Mouse (Mus musculus): ENCODE measurements around the gene Map7. TPM values are rescaled to one million over a fixed set of nuclear protein-coding genes. Genes with fewer than 3 reads are reported as not detected.

The Map7 gene
- total RNA-seq, 1 experiment = 35.2 TPM

GRCm38 (mm10) chr10:20171756-20172155, 23.5 kb downstream of the Map7 start:
- Histone ChIP-seq H3K4me1 (ENCODE audit: control insufficient read depth in 2 of 2, insufficient read depth in 2 of 2, low read length in 2 of 2, poor library complexity in 1 of 2) (peaks cover 11 to 22% of the 10 kb centered on the region in 2 experiments), H3K9ac (ENCODE audit: insufficient read depth, low read depth, low read length, poor library complexity, severe bottlenecking) (no peak overlapping the region), H3K4me3 (ENCODE audit: insufficient read depth in 1 of 2, low read depth in 1 of 2, low read length in 2 of 2, poor library complexity in 1 of 2, severe bottlenecking in 1 of 2) (no peak overlapping the region), H3K36me3 (ENCODE audit: control insufficient read depth, insufficient read depth, low read length, poor library complexity, severe bottlenecking) (no peaks in the 10 kb centered on the region; the same call in 1 of the 2 replicates), H3K27ac (ENCODE audit: insufficient read depth, low read depth, low read length, poor library complexity, severe bottlenecking) (no peak overlapping the region), H3K9me3 (ENCODE audit: control insufficient read depth, insufficient read depth, low read depth, low read length) (no peaks in the 10 kb centered on the region)
- no peak for TF ChIP-seq ZNF384 (IDR thresholded peaks at IDR 0.05; ENCODE audit: low read depth, low read length)
- no peak for TF ChIP-seq MAFK (IDR thresholded peaks at IDR 0.05; ENCODE audit: insufficient read depth, low read depth, low read length)
- TF ChIP-seq ZC3H11A (IDR thresholded peaks at IDR 0.05; ENCODE audit: borderline replicate concordance, low read depth, low read length) = no peak
- no peak for DNase-seq (ENCODE audit: low read depth, low spot score)
- in situ Hi-C loops (cut with MboI; ENCODE audit: low sequenced_read_pairs in 2 of 2, unreplicated experiment in 2 of 2) = no loop called here

GRCm38 (mm10) chr10:20173733-20174132, 25.5 kb downstream of the Map7 start:
- Histone ChIP-seq H3K9ac (ENCODE audit: insufficient read depth, low read depth, low read length, poor library complexity, severe bottlenecking) (no peak overlapping the region), H3K4me3 (ENCODE audit: insufficient read depth in 1 of 2, low read depth in 1 of 2, low read length in 2 of 2, poor library complexity in 1 of 2, severe bottlenecking in 1 of 2) (no peak overlapping the region), H3K27ac (ENCODE audit: insufficient read depth, low read depth, low read length, poor library complexity, severe bottlenecking) (no peak overlapping the region), H3K9me3 (ENCODE audit: control insufficient read depth, insufficient read depth, low read depth, low read length) (no peaks in the 10 kb centered on the region), H3K36me3 (ENCODE audit: control insufficient read depth, insufficient read depth, low read length, poor library complexity, severe bottlenecking) (no peaks in the 10 kb centered on the region; the same call in 1 of the 2 replicates), H3K4me1 (ENCODE audit: control insufficient read depth in 2 of 2, insufficient read depth in 2 of 2, low read length in 2 of 2, poor library complexity in 1 of 2) (peaks cover 11 to 19% of the 10 kb centered on the region in 2 experiments; a peak in 3 of 4 replicates)
- DNase-seq (ENCODE audit: low read depth, low spot score) = no peak
- TF ChIP-seq ZC3H11A (IDR thresholded peaks at IDR 0.05; ENCODE audit: borderline replicate concordance, low read depth, low read length) = no peak
- in situ Hi-C loops (cut with MboI; ENCODE audit: low sequenced_read_pairs in 2 of 2, unreplicated experiment in 2 of 2) = no loop called here

GRCm38 (mm10) chr10:20176054-20176453, 27.8 kb downstream of the Map7 start:
- no peak for DNase-seq (ENCODE audit: low read depth, low spot score)
- H3K4me3 ChIP-seq (ENCODE audit: insufficient read depth in 1 of 2, low read depth in 1 of 2, low read length in 2 of 2, poor library complexity in 1 of 2, severe bottlenecking in 1 of 2) = 0 out of 4 replicates have a peak overlapping the region, but pooled peaks of 1 of the 2 experiments have one; percentile 15
- no peaks in the 10 kb centered on the region; the same call in 1 of the 2 replicates for H3K36me3 ChIP-seq (ENCODE audit: control insufficient read depth, insufficient read depth, low read length, poor library complexity, severe bottlenecking)
- H3K9ac ChIP-seq (ENCODE audit: insufficient read depth, low read depth, low read length, poor library complexity, severe bottlenecking) = no peak overlapping the region
- H3K4me1 ChIP-seq (ENCODE audit: control insufficient read depth in 2 of 2, insufficient read depth in 2 of 2, low read length in 2 of 2, poor library complexity in 1 of 2) = peaks cover 14 to 22% of the 10 kb centered on the region in 2 experiments
- in situ Hi-C loops (cut with MboI; ENCODE audit: low sequenced_read_pairs in 2 of 2, unreplicated experiment in 2 of 2) = no loop called here
- no peaks in the 10 kb centered on the region for H3K9me3 ChIP-seq (ENCODE audit: control insufficient read depth, insufficient read depth, low read depth, low read length)
- TF ChIP-seq HCFC1 (IDR thresholded peaks at IDR 0.05; ENCODE audit: borderline replicate concordance, insufficient read depth, low read length) = no peak
- TF ChIP-seq ZC3H11A (IDR thresholded peaks at IDR 0.05; ENCODE audit: borderline replicate concordance, low read depth, low read length) = no peak
- TF ChIP-seq ZNF384 (IDR thresholded peaks at IDR 0.05; ENCODE audit: low read depth, low read length) = no peak
- no peak for TF ChIP-seq CHD2 (IDR thresholded peaks at IDR 0.05; ENCODE audit: low read depth, low read length)
- TF ChIP-seq MAFK (IDR thresholded peaks at IDR 0.05; ENCODE audit: insufficient read depth, low read depth, low read length) = no peak
- H3K27ac ChIP-seq (ENCODE audit: insufficient read depth, low read depth, low read length, poor library complexity, severe bottlenecking) = no peak overlapping the region; the same call in 1 of the 2 replicates

- Histone ChIP-seq H3K9me3 (ENCODE audit: control insufficient read depth, insufficient read depth, low read depth, low read length) (no peaks in the 10 kb centered on the region), H3K4me3 (ENCODE audit: insufficient read depth in 1 of 2, low read depth in 1 of 2, low read length in 2 of 2, poor library complexity in 1 of 2, severe bottlenecking in 1 of 2) (no peak overlapping the region), H3K27ac (ENCODE audit: insufficient read depth, low read depth, low read length, poor library complexity, severe bottlenecking) (no peak overlapping the region), H3K36me3 (ENCODE audit: control insufficient read depth, insufficient read depth, low read length, poor library complexity, severe bottlenecking) (no peaks in the 10 kb centered on the region; the same call in 1 of the 2 replicates), H3K9ac (ENCODE audit: insufficient read depth, low read depth, low read length, poor library complexity, severe bottlenecking) (no peak overlapping the region), H3K4me1 (ENCODE audit: control insufficient read depth in 2 of 2, insufficient read depth in 2 of 2, low read length in 2 of 2, poor library complexity in 1 of 2) (peaks cover 24 to 32% of the 10 kb centered on the region in 2 experiments)
- in situ Hi-C loops (cut with MboI; ENCODE audit: low sequenced_read_pairs in 2 of 2, unreplicated experiment in 2 of 2) = no loop called here
- TF ChIP-seq CHD2 (IDR thresholded peaks at IDR 0.05; ENCODE audit: low read depth, low read length) (no peak), HCFC1 (IDR thresholded peaks at IDR 0.05; ENCODE audit: borderline replicate concordance, insufficient read depth, low read length) (no peak), ZNF384 (IDR thresholded peaks at IDR 0.05; ENCODE audit: low read depth, low read length) (no peak), MAFK (IDR thresholded peaks at IDR 0.05; ENCODE audit: insufficient read depth, low read depth, low read length) (no peak), ZC3H11A (IDR thresholded peaks at IDR 0.05; ENCODE audit: borderline replicate concordance, low read depth, low read length) (no peak)
- no peak for DNase-seq (ENCODE audit: low read depth, low spot score)
Measured at GRCm38 (mm10) chr10:20178807-20179605, 30.7 kb downstream of the Map7 start.

Data from ES-E14 (cell line).